Mouse (Mus musculus): Measurements from ENCODE around the gene Myo18a. TPM values are rescaled to one million over a fixed set of nuclear protein-coding genes. Genes with fewer than 3 reads are reported as not detected.

Gene Myo18a
- polyA plus RNA-seq, 1 experiment = 57.0 TPM

DNA sequence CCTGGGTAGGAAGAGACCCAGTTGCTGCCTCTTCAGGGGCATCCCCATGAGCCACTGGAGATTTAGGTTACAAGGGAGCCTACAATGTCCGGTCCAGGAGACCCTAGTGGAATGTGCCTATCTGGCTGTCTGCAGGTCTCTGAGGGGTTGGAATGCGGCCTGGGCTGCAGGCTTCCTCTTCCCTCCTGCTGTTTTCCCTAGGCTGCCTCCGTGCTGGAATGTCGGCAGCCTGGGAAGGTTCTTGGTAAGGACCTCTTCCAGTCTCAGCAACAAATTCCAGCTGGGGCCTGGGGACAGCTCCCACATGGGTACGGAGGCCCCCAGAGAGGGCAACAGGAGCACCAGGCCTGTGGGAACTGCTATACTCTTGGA lies 22.3 kb downstream of the Myo18a start:
- Histone ChIP-seq H3K4me3 (ENCODE audit: insufficient read depth, poor library complexity, severe bottlenecking) (no peak overlapping the region), H3K27me3 (ENCODE audit: control insufficient read depth, insufficient read depth, insufficient read length) (no peaks in the 10 kb centered on the region), H3ac (ENCODE audit: control insufficient read depth, insufficient read length, low read depth) (no peak overlapping the region), H3K79me3 (ENCODE audit: low read depth) (peaks cover 44% of the 10 kb centered on the region), H3K79me2 (ENCODE audit: control insufficient read depth, insufficient read depth) (peaks cover 83% of the 10 kb centered on the region), H3K36me3 (ENCODE audit: control insufficient read depth, insufficient read depth) (no peaks in the 10 kb centered on the region)
- TF ChIP-seq MYOG (IDR thresholded peaks at IDR 0.05; ENCODE audit: control insufficient read depth, extremely low read depth, insufficient read length) (no peak), CTCF (IDR thresholded peaks at IDR 0.05; ENCODE audit: control insufficient read depth, insufficient read depth, insufficient read length) (no peak), MYOD1 (IDR thresholded peaks at IDR 0.05; ENCODE audit: control insufficient read depth, insufficient read length, low read depth) (no peak), FOSL1 (IDR thresholded peaks at IDR 0.05; ENCODE audit: insufficient read depth, low read length, poor library complexity, severe bottlenecking) (no peak), USF1 (IDR thresholded peaks at IDR 0.05; ENCODE audit: low read depth) (no peak), MAX (IDR thresholded peaks at IDR 0.05) (no peak), CEBPB (IDR thresholded peaks at IDR 0.05; ENCODE audit: low read depth) (no peak)

DNA sequence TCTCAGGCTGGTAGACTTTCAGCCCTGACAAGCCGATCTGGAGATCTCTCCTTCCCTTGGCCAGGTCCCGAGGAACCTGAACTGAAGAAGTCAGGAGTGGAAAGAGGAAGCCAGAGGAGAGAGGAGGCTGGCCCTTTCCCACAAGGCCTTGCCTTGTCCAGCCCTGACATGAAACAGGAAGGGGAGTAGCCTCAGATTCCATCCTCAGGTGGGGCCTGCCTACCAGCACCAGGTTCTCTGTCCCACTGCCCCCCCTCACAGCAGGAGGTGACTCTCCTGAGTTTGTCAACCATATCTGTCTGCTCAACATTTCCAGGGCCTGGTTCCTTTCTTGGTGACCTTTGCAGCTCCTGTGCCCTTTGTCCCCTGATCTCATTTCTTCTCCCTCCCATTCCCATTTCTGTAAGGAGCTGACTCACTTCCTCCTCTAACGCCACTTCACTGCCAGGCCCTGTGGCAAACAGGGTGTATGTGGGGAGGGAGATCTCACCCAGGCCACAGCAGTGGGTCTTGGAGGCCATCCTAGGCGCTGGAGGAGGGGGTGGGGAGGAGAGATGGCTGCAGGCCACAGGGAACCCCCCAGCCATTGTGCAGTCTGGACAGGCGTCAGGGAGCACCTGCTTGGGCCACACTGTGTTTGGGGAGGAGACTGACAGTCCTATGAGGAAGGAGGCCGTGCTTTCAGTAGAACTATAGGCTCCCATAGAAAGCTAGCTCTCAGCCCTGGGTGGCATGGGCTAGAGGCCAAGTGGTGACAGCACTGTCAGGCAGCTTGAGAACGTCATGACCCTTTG lies 22.9 kb downstream of the Myo18a start:
- Histone ChIP-seq H3ac (ENCODE audit: control insufficient read depth, insufficient read length, low read depth) (peak overlapping the region; percentile 31), H3K27me3 (ENCODE audit: control insufficient read depth, insufficient read depth, insufficient read length) (no peaks in the 10 kb centered on the region), H3K4me3 (ENCODE audit: insufficient read depth, poor library complexity, severe bottlenecking) (no peak overlapping the region), H3K36me3 (ENCODE audit: control insufficient read depth, insufficient read depth) (peaks cover 4% of the 10 kb centered on the region), H3K79me2 (ENCODE audit: control insufficient read depth, insufficient read depth) (peaks cover 84% of the 10 kb centered on the region), H3K79me3 (ENCODE audit: low read depth) (peaks cover 45% of the 10 kb centered on the region)
- no peak for TF ChIP-seq MYOD1 (IDR thresholded peaks at IDR 0.05; ENCODE audit: control insufficient read depth, insufficient read length, low read depth)
- no peak for TF ChIP-seq CTCF (IDR thresholded peaks at IDR 0.05; ENCODE audit: control insufficient read depth, insufficient read depth, insufficient read length)
- TF ChIP-seq MAX (IDR thresholded peaks at IDR 0.05) = peak; percentile 62

DNA sequence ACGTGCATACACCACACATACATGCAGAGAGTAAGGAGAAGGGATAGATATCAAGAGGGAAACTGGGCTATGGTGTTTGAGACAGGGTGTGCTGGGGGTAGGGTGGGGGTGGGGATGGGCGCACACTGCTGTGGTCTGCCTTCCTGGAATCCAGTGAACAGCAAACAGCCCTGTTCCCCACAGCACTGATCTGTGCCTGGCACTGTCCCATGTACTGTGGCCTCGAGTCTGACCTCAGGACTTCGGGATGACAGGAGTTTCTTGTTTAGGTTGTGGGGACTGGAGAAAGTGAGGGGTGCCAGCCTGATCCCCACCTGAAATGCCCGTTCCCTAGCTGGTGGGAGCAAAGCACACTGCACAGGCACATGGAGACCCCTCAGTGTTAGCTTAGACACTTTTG lies 24.7 kb downstream of the Myo18a start, which contains the start of gene Gm10277:
Gm10277 (minus strand) TSS at position 41 of the 400 bp plus-strand sequence.
- Histone ChIP-seq H3K27me3 (ENCODE audit: control insufficient read depth, insufficient read depth, insufficient read length) (no peaks in the 10 kb centered on the region), H3K79me3 (ENCODE audit: low read depth) (peaks cover 37% of the 10 kb centered on the region), H3K79me2 (ENCODE audit: control insufficient read depth, insufficient read depth) (peaks cover 89% of the 10 kb centered on the region), H3ac (ENCODE audit: control insufficient read depth, insufficient read length, low read depth) (no peak within 1 kb of the TSS), H3K4me3 (ENCODE audit: insufficient read depth, poor library complexity, severe bottlenecking) (no peak within 1 kb of the TSS), H3K36me3 (ENCODE audit: control insufficient read depth, insufficient read depth) (peaks cover 5% of the 10 kb centered on the region)
- TF ChIP-seq MYOG (IDR thresholded peaks at IDR 0.05; ENCODE audit: control insufficient read depth, extremely low read depth, insufficient read length) = no peak
- no peak for TF ChIP-seq MAX (IDR thresholded peaks at IDR 0.05)
- no peak for TF ChIP-seq CEBPB (IDR thresholded peaks at IDR 0.05; ENCODE audit: low read depth)
- TF ChIP-seq USF1 (IDR thresholded peaks at IDR 0.05; ENCODE audit: low read depth) = no peak
- no peak for TF ChIP-seq CTCF (IDR thresholded peaks at IDR 0.05; ENCODE audit: control insufficient read depth, insufficient read depth, insufficient read length)
- no peak for TF ChIP-seq MYOD1 (IDR thresholded peaks at IDR 0.05; ENCODE audit: control insufficient read depth, insufficient read length, low read depth)
- TF ChIP-seq FOSL1 (IDR thresholded peaks at IDR 0.05; ENCODE audit: insufficient read depth, low read length, poor library complexity, severe bottlenecking) = no peak

DNA sequence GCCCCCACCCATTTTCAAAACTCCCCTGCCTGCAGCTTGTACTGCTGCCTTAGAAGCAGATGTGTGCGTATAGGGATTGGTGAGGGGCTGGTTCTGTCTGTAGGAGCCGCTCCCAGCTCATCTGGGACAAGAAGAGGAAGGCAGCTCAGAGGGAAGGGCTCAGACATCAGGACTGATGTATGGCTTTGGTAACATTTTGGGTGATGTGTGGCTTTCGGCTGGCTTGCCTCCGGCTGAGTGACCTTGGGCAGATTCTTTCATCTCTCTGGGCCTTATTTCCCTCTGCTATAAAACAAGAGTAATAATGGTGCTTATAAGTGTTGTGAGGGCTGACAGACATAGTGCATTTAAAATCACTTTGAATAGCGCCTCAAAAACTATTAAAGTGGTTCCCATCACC lies 26.5 kb downstream of the Myo18a start:
- H3K79me3 ChIP-seq (ENCODE audit: low read depth) = peaks cover 39% of the 10 kb centered on the region
- H3K27me3 ChIP-seq (ENCODE audit: control insufficient read depth, insufficient read depth, insufficient read length) = no peaks in the 10 kb centered on the region
- peaks cover 5% of the 10 kb centered on the region for H3K36me3 ChIP-seq (ENCODE audit: control insufficient read depth, insufficient read depth)
- H3K79me2 ChIP-seq (ENCODE audit: control insufficient read depth, insufficient read depth) = peaks cover 97% of the 10 kb centered on the region
- TF ChIP-seq CEBPB (IDR thresholded peaks at IDR 0.05; ENCODE audit: low read depth) = no peak
- no peak for TF ChIP-seq USF1 (IDR thresholded peaks at IDR 0.05; ENCODE audit: low read depth)
- no peak for TF ChIP-seq CTCF (IDR thresholded peaks at IDR 0.05; ENCODE audit: control insufficient read depth, insufficient read depth, insufficient read length)
- TF ChIP-seq FOSL1 (IDR thresholded peaks at IDR 0.05; ENCODE audit: insufficient read depth, low read length, poor library complexity, severe bottlenecking) = no peak
- no peak for TF ChIP-seq MAX (IDR thresholded peaks at IDR 0.05)
- TF ChIP-seq MYOD1 (IDR thresholded peaks at IDR 0.05; ENCODE audit: control insufficient read depth, insufficient read length, low read depth) = no peak
- no peak overlapping the region for H3ac ChIP-seq (ENCODE audit: control insufficient read depth, insufficient read length, low read depth)
- no peak overlapping the region for H3K4me3 ChIP-seq (ENCODE audit: insufficient read depth, poor library complexity, severe bottlenecking)

DNA sequence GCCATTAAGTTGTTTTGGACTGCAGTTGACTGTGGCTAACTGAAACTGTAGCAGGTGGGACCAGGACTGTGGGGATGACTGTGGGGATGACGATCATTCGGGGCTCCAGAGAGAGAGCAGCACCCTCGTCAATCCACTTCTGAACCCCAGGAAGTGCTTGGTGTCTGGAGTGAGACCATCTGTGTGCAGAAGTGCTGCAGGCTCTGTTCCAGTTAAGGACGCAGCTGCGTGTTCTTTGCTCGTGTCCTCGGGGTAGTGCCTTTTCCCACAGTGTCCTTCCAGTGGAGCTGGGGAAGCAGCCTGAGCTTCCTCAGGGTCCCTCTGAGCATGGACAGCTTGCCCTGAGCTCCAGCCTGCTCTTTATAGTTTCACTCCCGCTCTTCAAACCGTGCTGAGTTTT lies 27.2 kb downstream of the Myo18a start:
- Histone ChIP-seq H3K4me3 (ENCODE audit: insufficient read depth, poor library complexity, severe bottlenecking) (no peak overlapping the region), H3K27me3 (ENCODE audit: control insufficient read depth, insufficient read depth, insufficient read length) (no peaks in the 10 kb centered on the region), H3ac (ENCODE audit: control insufficient read depth, insufficient read length, low read depth) (no peak overlapping the region), H3K79me2 (ENCODE audit: control insufficient read depth, insufficient read depth) (peaks cover 97% of the 10 kb centered on the region), H3K79me3 (ENCODE audit: low read depth) (peaks cover 34% of the 10 kb centered on the region), H3K36me3 (ENCODE audit: control insufficient read depth, insufficient read depth) (peaks cover 5% of the 10 kb centered on the region)
- TF ChIP-seq MYOG (IDR thresholded peaks at IDR 0.05; ENCODE audit: control insufficient read depth, extremely low read depth, insufficient read length) (no peak), CEBPB (IDR thresholded peaks at IDR 0.05; ENCODE audit: low read depth) (no peak), MYOD1 (IDR thresholded peaks at IDR 0.05; ENCODE audit: control insufficient read depth, insufficient read length, low read depth) (no peak), FOSL1 (IDR thresholded peaks at IDR 0.05; ENCODE audit: insufficient read depth, low read length, poor library complexity, severe bottlenecking) (no peak), CTCF (IDR thresholded peaks at IDR 0.05; ENCODE audit: control insufficient read depth, insufficient read depth, insufficient read length) (no peak), MAX (IDR thresholded peaks at IDR 0.05) (no peak), USF1 (IDR thresholded peaks at IDR 0.05; ENCODE audit: low read depth) (no peak)
